Mouse (Mus musculus): ENCODE data around the gene Zeb2.

GRCm38 (mm10) chr2:44977556-44977955, 139.6 kb downstream of the Zeb2 start:
- TF ChIP-seq POLR2A (IDR thresholded peaks at IDR 0.05; ENCODE audit: low read depth, low read length): no peak
- TF ChIP-seq CTCF (conservative IDR thresholded peaks at IDR 0.05; ENCODE audit: insufficient read depth, insufficient read length, low read depth, low read length): no peak
